Mouse (Mus musculus): ENCODE data around the gene Jade2.

Jade2 gene

GRCm38 (mm10) chr11:51857081-51857671 is at the start of gene Jade2:
TSS of gene Jade2 (minus strand) at chr11:51857653.
- DNase-seq (ENCODE audit: low read depth), result no peak

- DNase-seq (ENCODE audit: low read depth), result no peak
Measured at GRCm38 (mm10) chr11:51904224-51904623, 46.8 kb upstream of the Jade2 start.

- no peak for DNase-seq (ENCODE audit: low read depth)
Measured at GRCm38 (mm10) chr11:51899691-51900090, 42.2 kb upstream of the Jade2 start.

- DNase-seq (ENCODE audit: low read depth), result no peak
Measured at GRCm38 (mm10) chr11:51898326-51899080, 41.0 kb upstream of the Jade2 start.

GRCm38 (mm10) chr11:51897311-51897710 is 39.9 kb upstream of the Jade2 start:
- DNase-seq (ENCODE audit: low read depth), result no peak

GRCm38 (mm10) chr11:51896012-51896411 is 38.6 kb upstream of the Jade2 start:
- DNase-seq (ENCODE audit: low read depth), result no peak

GRCm38 (mm10) chr11:51885681-51886080 is 28.2 kb upstream of the Jade2 start:
- DNase-seq (ENCODE audit: low read depth), result no peak

GRCm38 (mm10) chr11:51884092-51884491 is 26.6 kb upstream of the Jade2 start:
- DNase-seq (ENCODE audit: low read depth), result no peak

- DNase-seq (ENCODE audit: low read depth), result no peak
Measured at GRCm38 (mm10) chr11:51883670-51884069, 26.2 kb upstream of the Jade2 start.

GRCm38 (mm10) chr11:51881776-51882175 is 24.3 kb upstream of the Jade2 start:
- no peak for DNase-seq (ENCODE audit: low read depth)

- no peak for DNase-seq (ENCODE audit: low read depth)
Measured at GRCm38 (mm10) chr11:51881041-51881730, 23.7 kb upstream of the Jade2 start.

GRCm38 (mm10) chr11:51876943-51877344 is 19.5 kb upstream of the Jade2 start:
- DNase-seq (ENCODE audit: low read depth), result no peak

- DNase-seq (ENCODE audit: low read depth), result peak; percentile 32
Measured at GRCm38 (mm10) chr11:51875792-51876195, 18.3 kb upstream of the Jade2 start.

GRCm38 (mm10) chr11:51875086-51875485 is 17.6 kb upstream of the Jade2 start:
- DNase-seq (ENCODE audit: low read depth), result no peak

GRCm38 (mm10) chr11:51874266-51875036 is 17.0 kb upstream of the Jade2 start:
- no peak for DNase-seq (ENCODE audit: low read depth)

- no peak for DNase-seq (ENCODE audit: low read depth)
Measured at GRCm38 (mm10) chr11:51873141-51873540, 15.7 kb upstream of the Jade2 start.

- DNase-seq (ENCODE audit: low read depth), result no peak
Measured at GRCm38 (mm10) chr11:51867261-51867660, 9.8 kb upstream of the Jade2 start.

- DNase-seq (ENCODE audit: low read depth), result no peak
Measured at GRCm38 (mm10) chr11:51866020-51866419, 8.6 kb upstream of the Jade2 start.

- no peak for DNase-seq (ENCODE audit: low read depth)
Measured at GRCm38 (mm10) chr11:51860666-51861065, 3.2 kb upstream of the Jade2 start.

- no peak for DNase-seq (ENCODE audit: low read depth)
Measured at GRCm38 (mm10) chr11:51859561-51859960, 2.1 kb upstream of the Jade2 start.

GRCm38 (mm10) chr11:51858528-51859051 is 1.1 kb upstream of the Jade2 start:
- DNase-seq (ENCODE audit: low read depth), result no peak
